Mouse (Mus musculus): ENCODE measurements around the gene Polr2f. TPM values are rescaled to one million over a fixed set of nuclear protein-coding genes. Genes with fewer than 3 reads are reported as not detected.

Polr2f gene
- polyA plus RNA-seq, 1 experiment = 57.5 TPM

Other genes starting within 250 kb of the Polr2f start
- gene Gm49510, start 241.3 kb upstream of the Polr2f start, polyA plus RNA-seq (2012; rRNA removed) = 0.11 and 0.14 TPM in 2 replicates
- 24.7 and 35.2 TPM in 2 replicates for gene Sh3bp1, start 241.2 kb upstream of the Polr2f start, polyA plus RNA-seq (2012; rRNA removed)
- gene Pdxp, start 227.1 kb upstream of the Polr2f start, polyA plus RNA-seq (2012; rRNA removed) = 3.6 and 4.0 TPM in 2 replicates
- 233 and 310 TPM in 2 replicates for gene Lgals1, start 214.3 kb upstream of the Polr2f start, polyA plus RNA-seq (2012; rRNA removed)
- 18.9 and 19.6 TPM in 2 replicates for gene Nol12, start 206.1 kb upstream of the Polr2f start, polyA plus RNA-seq (2012; rRNA removed)
- 45.2 and 70.2 TPM in 2 replicates for gene Triobp, start 193.3 kb upstream of the Polr2f start, polyA plus RNA-seq (2012; rRNA removed)
- 96.0 and 140 TPM in 2 replicates for gene H1f0, start 112.6 kb upstream of the Polr2f start, polyA plus RNA-seq (2012; rRNA removed)
- gene Galr3, start 99.1 kb upstream of the Polr2f start, polyA plus RNA-seq (2012; rRNA removed) = 0.33 and 1.0 TPM in 2 replicates
- 50.8 and 60.9 TPM in 2 replicates for gene Ankrd54, start 78.1 kb upstream of the Polr2f start, polyA plus RNA-seq (2012; rRNA removed)
- 135 and 171 TPM in 2 replicates for gene Eif3l, start 65.8 kb upstream of the Polr2f start, polyA plus RNA-seq (2012; rRNA removed)
- 9.4 and 15.0 TPM in 2 replicates for gene Micall1, start 32.1 kb upstream of the Polr2f start, polyA plus RNA-seq (2012; rRNA removed)
- gene 1700088E04Rik, start 244 bp downstream of the Polr2f start, polyA plus RNA-seq (2012; rRNA removed) = 1.6 and 2.1 TPM in 2 replicates
- 2.4 TPM in 2 replicates for gene Sox10, start 24.2 kb downstream of the Polr2f start, polyA plus RNA-seq (2012; rRNA removed)
- gene Pick1, start 88.2 kb downstream of the Polr2f start, polyA plus RNA-seq (2012; rRNA removed) = 36.1 and 40.1 TPM in 2 replicates
- gene Gm49486, start 88.4 kb downstream of the Polr2f start, polyA plus RNA-seq (2012; rRNA removed) = 0.12 TPM in 2 replicates
- 0.74 and 0.80 TPM in 2 replicates for gene Slc16a8, start 113.8 kb downstream of the Polr2f start, polyA plus RNA-seq (2012; rRNA removed)
- 223 and 289 TPM in 2 replicates for gene Baiap2l2, start 144.5 kb downstream of the Polr2f start, polyA plus RNA-seq (2012; rRNA removed)
- 16.5 and 25.9 TPM in 2 replicates for gene Pla2g6, start 187.4 kb downstream of the Polr2f start, polyA plus RNA-seq (2012; rRNA removed)
- 5.3 and 7.7 TPM in 2 replicates for gene Maff, start 205.6 kb downstream of the Polr2f start, polyA plus RNA-seq (2012; rRNA removed)